Mouse (Mus musculus): Measurements from ENCODE around the gene Chil6.

The Chil6 gene

DNA sequence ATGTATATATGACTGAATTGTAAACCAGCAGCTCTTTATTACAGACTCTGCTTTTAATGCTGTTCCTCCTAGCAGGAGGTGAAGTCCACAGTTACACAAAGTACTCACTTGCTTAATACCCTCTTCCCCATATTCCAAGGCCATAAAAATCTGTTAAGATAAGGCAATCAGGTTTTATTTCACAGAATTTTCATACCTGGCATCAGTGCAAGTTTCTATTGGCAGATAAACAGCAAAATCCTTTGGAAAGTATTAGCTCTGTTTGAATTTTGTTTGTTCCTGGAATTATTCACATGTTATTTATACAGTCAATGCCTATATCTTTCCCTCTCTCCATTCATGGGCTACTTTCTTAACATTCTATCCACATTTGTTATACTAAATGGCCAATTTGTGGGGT, at the start of gene Chil6:
Chil6 (minus strand) TSS at position 101 of the 400 bp plus-strand sequence.
- no peak for DNase-seq (ENCODE audit: low read depth, low spot score)

DNA sequence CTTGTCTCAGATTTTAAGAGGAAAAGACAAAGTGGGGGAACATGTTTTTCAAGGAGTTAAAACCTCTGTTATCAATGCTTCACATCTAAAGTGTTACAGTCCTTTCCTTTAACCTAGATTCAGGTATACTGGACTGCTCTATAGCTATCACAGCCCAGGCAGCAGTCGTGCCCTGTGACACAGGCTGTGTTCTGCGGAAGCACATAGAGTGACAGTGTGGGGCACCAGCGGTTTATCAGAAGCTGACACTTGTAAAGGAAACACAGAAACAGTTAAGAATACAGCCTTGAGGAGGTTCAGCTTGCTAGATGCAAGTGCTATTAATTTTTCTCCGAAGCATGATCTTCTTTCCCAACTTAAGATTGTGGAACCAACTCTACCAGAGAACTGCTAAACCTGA, 46.6 kb upstream of the Chil6 start:
- DNase-seq (ENCODE audit: low read depth, low spot score): no peak

DNA sequence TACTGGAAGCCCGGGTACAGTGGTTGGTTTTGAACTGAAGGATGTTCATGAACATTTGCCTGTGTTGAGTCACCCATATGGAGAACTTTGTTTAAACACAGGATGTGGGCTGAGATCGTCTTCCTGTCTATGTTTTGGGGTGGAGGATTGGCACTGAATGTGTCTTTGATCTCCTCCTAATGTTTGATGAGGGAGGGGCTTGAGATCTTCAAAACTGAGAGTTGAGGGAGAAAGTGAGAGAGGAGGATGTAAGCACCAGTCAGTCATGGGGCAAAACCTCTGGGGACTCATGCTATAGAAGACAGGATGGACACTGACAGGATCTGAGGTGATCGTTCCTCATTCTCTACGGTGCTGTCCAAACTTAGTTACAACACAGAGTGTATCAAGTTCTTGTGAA, 43.6 kb upstream of the Chil6 start:
- DNase-seq (ENCODE audit: low read depth, low spot score): no peak

DNA sequence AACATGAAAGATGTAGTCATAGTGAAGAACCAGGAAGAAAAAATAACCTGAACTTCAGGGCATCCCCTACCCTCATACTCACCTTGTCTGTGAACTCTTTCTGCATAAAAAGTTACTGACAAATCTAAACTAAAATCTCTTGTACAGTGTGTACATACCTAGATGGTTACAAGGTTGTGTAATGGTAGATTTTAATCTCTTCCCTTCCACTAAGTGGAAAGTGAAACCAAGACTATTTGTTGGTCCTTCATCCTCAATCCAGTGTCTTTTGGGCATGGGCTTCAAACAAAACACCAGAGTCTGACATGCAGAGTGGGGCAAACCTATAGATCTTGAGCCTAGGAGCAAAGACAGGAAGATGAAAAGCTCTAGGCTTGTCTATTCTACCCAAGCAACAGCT, 43.0 kb upstream of the Chil6 start:
- DNase-seq (ENCODE audit: low read depth, low spot score): no peak

DNA sequence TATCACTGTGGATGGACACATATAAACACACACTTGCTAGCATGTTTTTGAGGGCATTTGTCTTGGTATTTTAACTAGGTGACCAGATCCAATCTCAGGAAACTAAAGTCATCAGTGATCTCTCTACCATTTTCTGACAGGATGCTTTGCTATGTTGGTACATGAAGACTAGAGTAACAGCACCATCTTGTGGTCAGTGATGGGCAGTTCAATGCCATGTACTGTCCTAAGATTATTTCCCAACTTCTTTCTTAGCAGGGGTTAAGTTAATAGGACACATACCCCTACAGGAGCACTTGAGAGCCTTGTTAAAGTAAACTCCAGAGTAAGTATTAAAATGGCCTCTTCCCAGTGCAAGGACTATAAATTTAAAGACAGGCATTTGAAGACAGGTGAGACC, 42.6 kb upstream of the Chil6 start:
- peak; percentile 75 for DNase-seq (ENCODE audit: low read depth, low spot score)

Data from brain, adult 2 months (tissue).